ENCODE assay signal across 10 mouse cellular contexts in genomic region chr10:81141455-81142210, GRCm38 (mm10). TPM values are rescaled to one million over a fixed set of nuclear protein-coding genes. Genes with fewer than 3 reads are reported as not detected.
A peak's percentile ranks its signal among the peaks of the same experiment; 100 is the strongest.
DNase-seq lines count a peak whose midpoint lies in the region; ATAC-seq and TF ChIP-seq lines count a peak whose summit lies in the region.
"Had no signal": no experiment of that assay in that cellular context is flagged by ENCODE, and none has a peak within 500 bp of the region (broad histone marks: within the 10 kb centered on the region; RNA-seq: fewer than 3 reads in every experiment).

No protein-coding gene starts in this region.

- DNase-seq in heart, postnatal 25 days (ENCODE audit: low spot score): no peak
- no peak for DNase-seq in ES-E14 (ENCODE audit: low read depth, low spot score)
- DNase-seq in liver, embryonic 14.5 days (ENCODE audit: low read depth in 3 of 3, low spot score in 3 of 3): no peak
- no peak for DNase-seq in ovary, postnatal 36 days (ENCODE audit: low spot score)
- DNase-seq in testis, postnatal 10 days (ENCODE audit: low spot score): no peak
- DNase-seq in yolk sac, embryonic 10.5 days (ENCODE audit: low spot score): no peak
- DNase-seq: kidney, postnatal 14 days; spleen, adult 18-20 months had no signal

- intact Hi-C loops in heart, postnatal 25 days (cut with DNase I): no loop called here

- H3K9me3 ChIP-seq in heart, embryonic 16.5 days (replicated peaks; ENCODE audit: control insufficient read depth, low read length): no peaks in the 10 kb centered on the region
- no peaks in the 10 kb centered on the region for H3K9me3 ChIP-seq in ES-E14 (ENCODE audit: control insufficient read depth, insufficient read depth, low read depth, low read length)
- H3K9me3 ChIP-seq in embryonic facial prominence, embryonic 12.5 days: no peaks in the 10 kb centered on the region
- no peaks in the 10 kb centered on the region for H3K9me3 ChIP-seq in liver, embryonic 14.5 days (ENCODE audit: control insufficient read depth, low read length)

- H3K4me3 ChIP-seq in heart, embryonic 16.5 days (ENCODE audit: low read length): no peak overlapping the region
- peak overlapping the region; percentile 90 to 91 for H3K4me3 ChIP-seq in ES-E14 (ENCODE audit: insufficient read depth in 1 of 2, low read depth in 1 of 2, low read length in 2 of 2, poor library complexity in 1 of 2, severe bottlenecking in 1 of 2)
- no peak overlapping the region for H3K4me3 ChIP-seq in embryonic facial prominence, embryonic 12.5 days
- H3K4me3 ChIP-seq in liver, embryonic 14.5 days (ENCODE audit: insufficient read depth in 1 of 2, low read depth in 2 of 2, low read length in 2 of 2): peak overlapping the region in 1 of 2 experiments; percentile 6; a peak in 1 of 4 replicates

- H3K27ac ChIP-seq in heart, embryonic 16.5 days (ENCODE audit: low read length): peak overlapping the region; percentile 41
- peak overlapping the region; percentile 67 for H3K27ac ChIP-seq in ES-E14 (ENCODE audit: insufficient read depth, low read depth, low read length, poor library complexity, severe bottlenecking)
- no peak overlapping the region for H3K27ac ChIP-seq in embryonic facial prominence, embryonic 12.5 days
- peak overlapping the region; percentile 6; the same call in 1 of the 2 replicates for H3K27ac ChIP-seq in liver, embryonic 14.5 days

- ATAC-seq in heart, embryonic 16.5 days (replicated peaks; ENCODE audit: extremely low read depth, insufficient read depth, low FRiP score): no peak
- ATAC-seq in embryonic facial prominence, embryonic 12.5 days (ENCODE audit: insufficient number of reproducible peaks, insufficient read depth, low FRiP score, low TSS enrichment): no peak
- ATAC-seq in liver, embryonic 14.5 days (ENCODE audit: insufficient read depth): no peak

- 70% methylated on average over 7 of the region's 7 CpGs for WGBS in heart, embryonic 16.5 days
- WGBS in embryonic facial prominence, embryonic 12.5 days: 78% methylated on average over 7 of the region's 7 CpGs
- 76% methylated on average over 7 of the region's 7 CpGs for WGBS in liver, embryonic 14.5 days (ENCODE audit: insufficient replicate concordance)

- H3K36me3 ChIP-seq in heart, embryonic 16.5 days (ENCODE audit: control insufficient read depth, insufficient read depth): peaks cover 25% of the 10 kb centered on the region
- H3K36me3 ChIP-seq in ES-E14 (ENCODE audit: control insufficient read depth, insufficient read depth, low read length, poor library complexity, severe bottlenecking): peaks cover 30% of the 10 kb centered on the region
- H3K36me3 ChIP-seq in embryonic facial prominence, embryonic 12.5 days: peaks cover 39% of the 10 kb centered on the region
- peaks cover 47% of the 10 kb centered on the region for H3K36me3 ChIP-seq in liver, embryonic 14.5 days (replicated peaks; ENCODE audit: control insufficient read depth, insufficient read depth, low read depth)

- no peak for TF ChIP-seq CTCF in liver, embryonic 14.5 days (IDR thresholded peaks at IDR 0.05; ENCODE audit: low read depth)

- H3K4me2 ChIP-seq in heart, embryonic 16.5 days (ENCODE audit: low read depth, low read length): peak overlapping the region; percentile 94
- peak overlapping the region; percentile 97; the same call in 1 of the 2 replicates for H3K4me2 ChIP-seq in embryonic facial prominence, embryonic 12.5 days (replicated peaks)
- H3K4me2 ChIP-seq in liver, embryonic 14.5 days (ENCODE audit: low read depth): peak overlapping the region; percentile 91

- in situ Hi-C loops in ES-E14 (cut with MboI; ENCODE audit: low sequenced_read_pairs in 2 of 2, unreplicated experiment in 2 of 2): no loop called here

- H3K4me1 ChIP-seq in heart, embryonic 16.5 days (ENCODE audit: control insufficient read depth, insufficient read depth, low read length): peaks cover 46% of the 10 kb centered on the region
- peaks cover 3 to 47% of the 10 kb centered on the region in 2 experiments; a peak in 3 of 4 replicates for H3K4me1 ChIP-seq in ES-E14 (ENCODE audit: control insufficient read depth in 2 of 2, insufficient read depth in 2 of 2, low read length in 2 of 2, poor library complexity in 1 of 2)
- H3K4me1 ChIP-seq in embryonic facial prominence, embryonic 12.5 days: peaks cover 46% of the 10 kb centered on the region
- H3K4me1 ChIP-seq in liver, embryonic 14.5 days (replicated peaks; ENCODE audit: control insufficient read depth in 2 of 2, insufficient read depth in 2 of 2, low read length in 1 of 2): peaks cover 32% of the 10 kb centered on the region in 2 experiments

- H3K27me3 ChIP-seq in heart, embryonic 16.5 days (ENCODE audit: control insufficient read depth, insufficient read depth, low read length): no peaks in the 10 kb centered on the region
- no peaks in the 10 kb centered on the region for H3K27me3 ChIP-seq in embryonic facial prominence, embryonic 12.5 days
- H3K27me3 ChIP-seq in liver, embryonic 14.5 days (ENCODE audit: control insufficient read depth, insufficient read depth, low read length): no peaks in the 10 kb centered on the region

- TF ChIP-seq EP300 in liver, embryonic 14.5 days (IDR thresholded peaks at IDR 0.05; ENCODE audit: low read depth): no peak

- peak overlapping the region; percentile 56 for H3K9ac ChIP-seq in heart, embryonic 16.5 days (ENCODE audit: low read length)
- peak overlapping the region; percentile 29; the same call in 1 of the 2 replicates for H3K9ac ChIP-seq in ES-E14 (ENCODE audit: insufficient read depth, low read depth, low read length, poor library complexity, severe bottlenecking)
- H3K9ac ChIP-seq in embryonic facial prominence, embryonic 12.5 days: no peak overlapping the region
- peak overlapping the region; percentile 10; the same call in 1 of the 2 replicates for H3K9ac ChIP-seq in liver, embryonic 14.5 days (replicated peaks)

TF ChIP-seq in ES-E14, 5 proteins besides CTCF, POLR2A, EP300 and RAD21:
- TF ChIP-seq MAFK (IDR thresholded peaks at IDR 0.05; ENCODE audit: insufficient read depth, low read depth, low read length) (peak; percentile 79), ZC3H11A (IDR thresholded peaks at IDR 0.05; ENCODE audit: borderline replicate concordance, low read depth, low read length) (no peak), HCFC1 (IDR thresholded peaks at IDR 0.05; ENCODE audit: borderline replicate concordance, insufficient read depth, low read length) (no peak), CHD2 (IDR thresholded peaks at IDR 0.05; ENCODE audit: low read depth, low read length) (no peak), ZNF384 (IDR thresholded peaks at IDR 0.05; ENCODE audit: low read depth, low read length) (no peak)
TF ChIP-seq in ES-E14: peak in this region for 1.

RNA-seq across cellular contexts. Expression of gene Zbtb7a, which starts 6.6 kb away (rescaled TPM):
- 25.5 and 30.1 TPM in 2 replicates for polyA plus RNA-seq in heart, embryonic 16.5 days (2015; fragmentation: Nextera tagmentation; extraction: Ambion mirVana)
- total RNA-seq in heart, postnatal 25 days (2021): 10 to 100 TPM; 34.5 to 42.2 TPM
- total RNA-seq in ES-E14 (2012; rRNA removed): 15.7 and 30.1 TPM in 2 replicates
- 21.7 and 22.3 TPM in 2 replicates for polyA plus RNA-seq in embryonic facial prominence, embryonic 12.5 days (2016; fragmentation: Nextera tagmentation; extraction: Ambion mirVana)
- polyA plus RNA-seq in liver, embryonic 14.5 days (2012; rRNA removed): 15.2 and 16.3 TPM in 2 replicates
- 25.1 and 30.8 TPM in 2 replicates for polyA plus RNA-seq in liver, embryonic 14.5 days (2014; fragmentation: Nextera tagmentation; extraction: Ambion mirVana)

RNA-seq across cellular contexts. Expression of gene Pias4, which starts 26.1 kb away (rescaled TPM):
- 34.7 and 37.5 TPM in 2 replicates for polyA plus RNA-seq in heart, embryonic 16.5 days (2015; fragmentation: Nextera tagmentation; extraction: Ambion mirVana)
- total RNA-seq in heart, postnatal 25 days (2021): 10 to 100 TPM; 15.6 to 17.4 TPM
- 37.8 and 50.7 TPM in 2 replicates for total RNA-seq in ES-E14 (2012; rRNA removed)
- 57.5 and 62.0 TPM in 2 replicates for polyA plus RNA-seq in embryonic facial prominence, embryonic 12.5 days (2016; fragmentation: Nextera tagmentation; extraction: Ambion mirVana)
- polyA plus RNA-seq in liver, embryonic 14.5 days (2012; rRNA removed): 11.2 and 13.2 TPM in 2 replicates
- 14.9 and 19.0 TPM in 2 replicates for polyA plus RNA-seq in liver, embryonic 14.5 days (2014; fragmentation: Nextera tagmentation; extraction: Ambion mirVana)

RNA-seq across cellular contexts. Expression of gene Eef2, which starts 34.8 kb away (rescaled TPM):
- polyA plus RNA-seq in heart, embryonic 16.5 days (2015; fragmentation: Nextera tagmentation; extraction: Ambion mirVana): 435 and 443 TPM in 2 replicates
- total RNA-seq in heart, postnatal 25 days (2021): 1,000 to 10,000 TPM in 1 of 2 experiments, 100 to 1,000 TPM in 1; 925 to 1,035 TPM
- 2,093 and 2,486 TPM in 2 replicates for total RNA-seq in ES-E14 (2012; rRNA removed)
- polyA plus RNA-seq in embryonic facial prominence, embryonic 12.5 days (2016; fragmentation: Nextera tagmentation; extraction: Ambion mirVana): 552 and 562 TPM in 2 replicates
- 476 and 570 TPM in 2 replicates for polyA plus RNA-seq in liver, embryonic 14.5 days (2012; rRNA removed)
- 233 and 270 TPM in 2 replicates for polyA plus RNA-seq in liver, embryonic 14.5 days (2014; fragmentation: Nextera tagmentation; extraction: Ambion mirVana)

RNA-seq across cellular contexts. Expression of gene Map2k2, which starts 35.9 kb away (rescaled TPM):
- 143 and 152 TPM in 2 replicates for polyA plus RNA-seq in heart, embryonic 16.5 days (2015; fragmentation: Nextera tagmentation; extraction: Ambion mirVana)
- 100 to 1,000 TPM; 122 to 123 TPM for total RNA-seq in heart, postnatal 25 days (2021)
- 115 and 121 TPM in 2 replicates for total RNA-seq in ES-E14 (2012; rRNA removed)
- 230 and 238 TPM in 2 replicates for polyA plus RNA-seq in embryonic facial prominence, embryonic 12.5 days (2016; fragmentation: Nextera tagmentation; extraction: Ambion mirVana)
- 56.0 and 60.3 TPM in 2 replicates for polyA plus RNA-seq in liver, embryonic 14.5 days (2012; rRNA removed)
- 90.0 and 98.9 TPM in 2 replicates for polyA plus RNA-seq in liver, embryonic 14.5 days (2014; fragmentation: Nextera tagmentation; extraction: Ambion mirVana)

RNA-seq across cellular contexts. Expression of gene Dapk3, which starts 41.2 kb away (rescaled TPM):
- 33.9 and 40.2 TPM in 2 replicates for polyA plus RNA-seq in heart, embryonic 16.5 days (2015; fragmentation: Nextera tagmentation; extraction: Ambion mirVana)
- total RNA-seq in heart, postnatal 25 days (2021): 10 to 100 TPM; 26.4 to 28.7 TPM
- 65.1 and 66.4 TPM in 2 replicates for total RNA-seq in ES-E14 (2012; rRNA removed)
- polyA plus RNA-seq in embryonic facial prominence, embryonic 12.5 days (2016; fragmentation: Nextera tagmentation; extraction: Ambion mirVana): 79.5 and 85.3 TPM in 2 replicates
- 16.6 and 17.6 TPM in 2 replicates for polyA plus RNA-seq in liver, embryonic 14.5 days (2012; rRNA removed)
- 13.0 and 16.5 TPM in 2 replicates for polyA plus RNA-seq in liver, embryonic 14.5 days (2014; fragmentation: Nextera tagmentation; extraction: Ambion mirVana)

Comparison
In these comparisons a context has a peak if more than half of its experiments do, and no peak if none do; other contexts are left out.
1. H3K4me3 ChIP-seq: peak in ES-E14 (2 of 2); none in heart, embryonic 16.5 days (single experiment) and embryonic facial prominence, embryonic 12.5 days (single experiment).
2. Peak in every context shown above with its lines, with median percentiles within 50 percentile points of each other: H3K4me2 ChIP-seq.